Mouse (Mus musculus) hindbrain, embryonic 10.5 days (tissue): ENCODE measurements at regions not wholly inside any gene's neighbourhood (a gene's known extent, or its start where the extent isn't known, plus 50 kb on each side); places are given as distances from the start of the nearest gene placed in this dataset.

Experiments used
- DNase-seq: peaks from one replicate; pipeline ENCODE4 v3.0.0-alpha.2; 2017; ENCODE audit warnings: low spot score
- H3K27ac ChIP-seq: fragments of 300-500 bp; sonication (generic); 2 replicates; pipeline ENCODE4 v1.5.1; 2016; ENCODE audit warnings: mild to moderate bottlenecking, moderate library complexity
- H3K27me3 ChIP-seq: fragments of 300-500 bp; sonication (generic); 2 replicates; pipeline ENCODE4 v1.6.1; 2016; ENCODE audit warnings: mild to moderate bottlenecking; ENCODE audit not compliant: poor library complexity, insufficient read depth, severe bottlenecking
- H3K36me3 ChIP-seq: fragments of 300-500 bp; sonication (generic); 2 replicates; pipeline ENCODE4 v1.6.1; 2016; ENCODE audit warnings: mild to moderate bottlenecking, moderate library complexity
- H3K4me1 ChIP-seq: fragments of 300-500 bp; sonication (generic); replicated peaks from 2 replicates; pipeline ENCODE4 v1.6.1; 2016; ENCODE audit warnings: mild to moderate bottlenecking
- H3K4me3 ChIP-seq: fragments of 300-500 bp; sonication (generic); 2 replicates; pipeline ENCODE4 v1.5.1; 2016; ENCODE audit warnings: mild to moderate bottlenecking, moderate library complexity
- H3K9me3 ChIP-seq: fragments of 300-500 bp; sonication (generic); 2 replicates; pipeline ENCODE4 v1.6.1; 2016; ENCODE audit warnings: mild to moderate bottlenecking, moderate library complexity
- WGBS: fragments of 180-500 bp; shearing (Covaris S2); methylation state at CpG from one replicate; pipeline ENCODE4 v1.1.7; 2016; 5-methylcytosine and 5-hydroxymethylcytosine counted together

GRCm38 (mm10) chr11:24925135-24925534 lies 847.3 kb downstream of the Bcl11a start:
- no peaks in the 10 kb centered on the region for H3K9me3 ChIP-seq
- no peak overlapping the region for H3K27ac ChIP-seq
- no peaks in the 10 kb centered on the region for H3K27me3 ChIP-seq
- no peak overlapping the region for H3K4me3 ChIP-seq
- no peaks in the 10 kb centered on the region for H3K36me3 ChIP-seq
- no peak for DNase-seq
- no peaks in the 10 kb centered on the region for H3K4me1 ChIP-seq

GRCm38 (mm10) chr11:24943646-24944045 lies 865.8 kb downstream of the Bcl11a start:
- H3K27me3 ChIP-seq = no peaks in the 10 kb centered on the region
- no peak for DNase-seq
- no peaks in the 10 kb centered on the region for H3K36me3 ChIP-seq
- no peak overlapping the region for H3K27ac ChIP-seq
- H3K4me3 ChIP-seq = no peak overlapping the region
- H3K9me3 ChIP-seq = no peaks in the 10 kb centered on the region
- no peaks in the 10 kb centered on the region for H3K4me1 ChIP-seq

GRCm38 (mm10) chr11:24951161-24951560 lies 873.3 kb downstream of the Bcl11a start:
- 59% methylated on average over 1 of the region's 1 CpGs for whole genome bisulfite sequencing
- H3K9me3 ChIP-seq = no peaks in the 10 kb centered on the region
- no peaks in the 10 kb centered on the region for H3K36me3 ChIP-seq
- DNase-seq = no peak
- no peaks in the 10 kb centered on the region for H3K27me3 ChIP-seq
- H3K27ac ChIP-seq = no peak overlapping the region
- H3K4me1 ChIP-seq = no peaks in the 10 kb centered on the region
- H3K4me3 ChIP-seq = no peak overlapping the region

GRCm38 (mm10) chr11:24972359-24972758 lies 894.5 kb downstream of the Bcl11a start:
- no peak overlapping the region for H3K27ac ChIP-seq
- no peaks in the 10 kb centered on the region for H3K36me3 ChIP-seq
- 77% methylated on average over 2 of the region's 2 CpGs for WGBS
- no peak for DNase-seq
- H3K9me3 ChIP-seq = no peaks in the 10 kb centered on the region
- H3K4me3 ChIP-seq = no peak overlapping the region
- no peaks in the 10 kb centered on the region for H3K27me3 ChIP-seq
- no peaks in the 10 kb centered on the region for H3K4me1 ChIP-seq

GRCm38 (mm10) chr11:24980193-24980665 lies 902.4 kb downstream of the Bcl11a start:
- WGBS = 80% methylated on average over 9 of the region's 9 CpGs
- no peak overlapping the region for H3K27ac ChIP-seq
- no peak overlapping the region for H3K4me3 ChIP-seq
- H3K9me3 ChIP-seq = no peaks in the 10 kb centered on the region
- no peak for DNase-seq
- peaks cover 5% of the 10 kb centered on the region for H3K4me1 ChIP-seq
- H3K36me3 ChIP-seq = no peaks in the 10 kb centered on the region
- H3K27me3 ChIP-seq = no peaks in the 10 kb centered on the region

- no peaks in the 10 kb centered on the region for H3K27me3 ChIP-seq
- no peak for DNase-seq
- no peaks in the 10 kb centered on the region for H3K9me3 ChIP-seq
- 85% methylated on average over 10 of the region's 10 CpGs for WGBS
- no peak overlapping the region for H3K27ac ChIP-seq
- no peaks in the 10 kb centered on the region for H3K36me3 ChIP-seq
- peaks cover 5% of the 10 kb centered on the region for H3K4me1 ChIP-seq
- H3K4me3 ChIP-seq = no peak overlapping the region
Measured at GRCm38 (mm10) chr11:24983060-24983629, 905.3 kb downstream of the Bcl11a start.

- Histone ChIP-seq H3K27me3 (no peaks in the 10 kb centered on the region), H3K27ac (no peak overlapping the region), H3K4me3 (no peak overlapping the region), H3K4me1 (peaks cover 6% of the 10 kb centered on the region; the same call in 1 of the 2 replicates), H3K36me3 (no peaks in the 10 kb centered on the region), H3K9me3 (no peaks in the 10 kb centered on the region)
- DNase-seq = no peak
- 33% methylated on average over 5 of the region's 5 CpGs for WGBS
Measured at GRCm38 (mm10) chr11:25005491-25005890, 927.6 kb downstream of the Bcl11a start.

GRCm38 (mm10) chr11:25026786-25027185 lies 948.9 kb downstream of the Bcl11a start:
- no peak overlapping the region for H3K4me3 ChIP-seq
- DNase-seq = no peak
- H3K9me3 ChIP-seq = no peaks in the 10 kb centered on the region
- no peak overlapping the region for H3K27ac ChIP-seq
- no peaks in the 10 kb centered on the region for H3K36me3 ChIP-seq
- no peaks in the 10 kb centered on the region for H3K4me1 ChIP-seq
- 76% methylated on average over 4 of the region's 4 CpGs for WGBS
- no peaks in the 10 kb centered on the region for H3K27me3 ChIP-seq

- Histone ChIP-seq H3K4me1 (peaks cover 16% of the 10 kb centered on the region), H3K27me3 (no peaks in the 10 kb centered on the region), H3K27ac (peak overlapping the region; percentile 29; the same call in 1 of the 2 replicates), H3K4me3 (no peak overlapping the region), H3K9me3 (no peaks in the 10 kb centered on the region), H3K36me3 (no peaks in the 10 kb centered on the region)
- peak; percentile 25 for DNase-seq
- 38% methylated on average over 4 of the region's 4 CpGs for WGBS
Measured at GRCm38 (mm10) chr11:25040983-25041382, 963.1 kb downstream of the Bcl11a start.

GRCm38 (mm10) chr11:25042763-25043162 lies 964.9 kb downstream of the Bcl11a start:
- Histone ChIP-seq H3K4me1 (peaks cover 17% of the 10 kb centered on the region), H3K27me3 (no peaks in the 10 kb centered on the region), H3K27ac (no peak overlapping the region), H3K36me3 (no peaks in the 10 kb centered on the region), H3K4me3 (no peak overlapping the region), H3K9me3 (no peaks in the 10 kb centered on the region)
- WGBS = 77% methylated on average over 3 of the region's 3 CpGs
- DNase-seq = no peak

GRCm38 (mm10) chr11:25045339-25045738 lies 967.5 kb downstream of the Bcl11a start:
- H3K4me1 ChIP-seq = peaks cover 17% of the 10 kb centered on the region
- no peak for DNase-seq
- H3K27me3 ChIP-seq = no peaks in the 10 kb centered on the region
- H3K27ac ChIP-seq = no peak overlapping the region
- WGBS = 41% methylated on average over 3 of the region's 3 CpGs
- H3K36me3 ChIP-seq = no peaks in the 10 kb centered on the region
- no peak overlapping the region for H3K4me3 ChIP-seq
- no peaks in the 10 kb centered on the region for H3K9me3 ChIP-seq

GRCm38 (mm10) chr11:25045977-25046376 lies 968.1 kb downstream of the Bcl11a start:
- peak; percentile 12 for DNase-seq
- no peaks in the 10 kb centered on the region for H3K9me3 ChIP-seq
- 64% methylated on average over 7 of the region's 7 CpGs for WGBS

GRCm38 (mm10) chr11:25055698-25056097 lies 977.8 kb downstream of the Bcl11a start:
- WGBS = 78% methylated on average over 2 of the region's 2 CpGs

More at GRCm38 (mm10) chr11:25045977-25046376, 968.1 kb downstream of the Bcl11a start:
- Histone ChIP-seq H3K27ac (no peak overlapping the region), H3K36me3 (no peaks in the 10 kb centered on the region), H3K4me1 (peaks cover 13% of the 10 kb centered on the region), H3K4me3 (no peak overlapping the region), H3K27me3 (no peaks in the 10 kb centered on the region)

GRCm38 (mm10) chr11:25057093-25057521 lies 979.3 kb downstream of the Bcl11a start:
- DNase-seq = peak; percentile 34
- Histone ChIP-seq H3K9me3 (peaks cover 7% of the 10 kb centered on the region; the same call in 1 of the 2 replicates), H3K27me3 (no peaks in the 10 kb centered on the region), H3K36me3 (no peaks in the 10 kb centered on the region), H3K4me3 (peak overlapping the region; percentile 31), H3K27ac (peak overlapping the region; percentile 6; the same call in 1 of the 2 replicates), H3K4me1 (peaks cover 11% of the 10 kb centered on the region)
- WGBS = 14% methylated on average over 7 of the region's 7 CpGs

More at GRCm38 (mm10) chr11:25055698-25056097, 977.8 kb downstream of the Bcl11a start:
- Histone ChIP-seq H3K27me3 (no peaks in the 10 kb centered on the region), H3K36me3 (no peaks in the 10 kb centered on the region), H3K27ac (no peak overlapping the region), H3K4me1 (peaks cover 11% of the 10 kb centered on the region), H3K9me3 (peaks cover 7% of the 10 kb centered on the region; the same call in 1 of the 2 replicates), H3K4me3 (no peak overlapping the region)
- DNase-seq = no peak
